Mouse (Mus musculus): ENCODE measurements around the gene Morc1.

Gene Morc1

DNA sequence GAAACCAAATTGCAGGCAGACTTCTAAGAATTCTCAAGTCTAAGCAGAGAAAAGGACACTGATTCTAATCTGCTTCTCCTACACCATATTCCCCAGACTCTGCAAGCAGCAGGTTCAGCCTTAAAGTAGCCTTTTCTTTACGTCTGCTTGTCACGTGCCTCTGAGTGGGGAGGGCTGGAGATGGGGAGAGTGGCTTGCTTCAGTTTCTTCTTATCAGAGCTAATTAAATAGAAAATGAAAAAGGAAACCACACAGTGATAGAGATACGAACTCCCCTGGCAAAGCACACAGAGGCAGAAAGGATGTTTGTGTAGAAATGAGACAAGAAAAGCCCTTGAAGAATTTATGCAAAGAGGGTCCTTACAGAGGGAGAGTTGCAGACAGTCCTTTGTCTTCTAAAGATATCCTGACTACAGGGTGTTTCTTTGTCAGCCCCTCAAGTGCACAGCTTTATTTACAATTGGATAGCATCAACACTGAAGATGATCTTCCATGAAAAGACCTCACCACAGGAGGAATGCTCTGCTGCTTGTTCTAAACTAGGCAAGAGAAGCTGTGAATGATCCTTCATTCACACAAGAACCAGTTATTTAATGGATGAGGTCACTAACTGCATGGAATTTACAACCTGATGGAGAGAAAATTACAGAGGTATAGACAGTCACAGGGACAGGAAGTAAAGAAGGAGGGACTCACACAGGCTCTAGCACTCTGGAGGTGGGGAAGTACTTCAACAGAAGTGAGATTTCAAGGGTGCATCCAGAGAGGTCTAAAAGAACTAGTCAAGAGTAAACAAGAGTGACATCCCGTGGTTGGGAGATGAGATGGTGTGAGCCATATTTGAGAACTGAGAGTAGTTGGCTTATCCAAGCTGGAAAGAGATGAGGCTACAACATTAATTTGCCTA, 44.1 kb downstream of the Morc1 start:
- DNase-seq (ENCODE audit: low read depth, low spot score): peak; percentile 31

DNA sequence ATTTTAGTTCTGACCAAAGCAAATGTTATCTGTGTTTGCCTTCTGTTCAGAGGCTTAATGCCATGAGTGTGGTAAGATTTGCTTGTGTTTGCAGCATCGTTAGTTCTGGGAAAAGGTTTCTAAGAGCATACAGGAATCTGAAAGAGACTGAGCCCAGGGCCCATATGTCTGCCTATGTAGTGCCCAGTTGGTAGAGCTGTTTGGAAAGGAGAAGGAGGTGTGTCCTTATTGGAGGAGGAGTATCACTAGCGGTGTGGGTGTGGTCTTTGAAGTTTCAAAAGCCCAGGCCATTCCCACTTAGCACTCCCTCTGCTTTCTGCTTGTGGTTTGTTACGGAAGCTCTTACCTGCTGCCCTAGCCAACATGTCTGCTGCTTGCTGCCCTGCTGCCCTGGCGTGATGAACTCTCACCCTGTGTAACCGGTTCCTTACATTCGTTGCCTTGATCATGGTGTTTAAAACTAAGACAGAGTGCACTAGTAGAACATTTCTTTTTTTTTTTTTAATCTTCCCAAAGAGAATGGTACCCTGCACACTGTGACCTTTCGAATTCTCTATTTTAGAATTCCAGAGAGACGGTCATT, 48.3 kb downstream of the Morc1 start:
- no peak for DNase-seq (ENCODE audit: low read depth, low spot score)

- no peak for DNase-seq (ENCODE audit: low read depth, low spot score)
Measured at GRCm38 (mm10) chr16:48516776-48517499, 85.9 kb downstream of the Morc1 start.

GRCm38 (mm10) chr16:48519569-48519968, 88.5 kb downstream of the Morc1 start:
- DNase-seq (ENCODE audit: low read depth, low spot score): no peak

GRCm38 (mm10) chr16:48537108-48537507, 106.1 kb downstream of the Morc1 start:
- DNase-seq (ENCODE audit: low read depth, low spot score): no peak

- DNase-seq (ENCODE audit: low read depth, low spot score): no peak
Measured at GRCm38 (mm10) chr16:48562290-48563080, 131.4 kb downstream of the Morc1 start.

DNA sequence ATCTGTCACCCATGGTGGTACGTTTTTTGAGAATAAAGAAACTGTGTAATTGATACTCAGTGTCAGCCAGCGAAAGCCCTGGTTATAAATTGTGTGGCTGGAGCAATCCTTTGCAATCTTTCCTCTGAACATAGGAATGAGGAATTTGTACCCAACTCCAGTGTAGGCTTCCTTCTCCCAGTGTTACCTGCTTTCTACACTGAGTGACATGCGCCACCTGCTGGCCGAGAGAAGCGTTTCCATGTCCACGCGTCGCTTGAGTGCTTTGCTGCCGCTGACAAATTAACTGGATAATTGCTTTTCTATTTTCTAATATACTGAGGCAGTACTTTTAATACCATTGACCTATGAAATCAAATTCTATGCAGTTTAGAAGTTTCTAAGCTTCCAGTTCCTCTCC, 139.3 kb downstream of the Morc1 start:
- no peak for DNase-seq (ENCODE audit: low read depth, low spot score)

GRCm38 (mm10) chr16:48574072-48574471, 143.0 kb downstream of the Morc1 start:
- no peak for DNase-seq (ENCODE audit: low read depth, low spot score)

GRCm38 (mm10) chr16:48574499-48574898, 143.5 kb downstream of the Morc1 start:
- no peak for DNase-seq (ENCODE audit: low read depth, low spot score)

- no peak for DNase-seq (ENCODE audit: low read depth, low spot score)
Measured at GRCm38 (mm10) chr16:48585369-48585768, 154.3 kb downstream of the Morc1 start.

DNA sequence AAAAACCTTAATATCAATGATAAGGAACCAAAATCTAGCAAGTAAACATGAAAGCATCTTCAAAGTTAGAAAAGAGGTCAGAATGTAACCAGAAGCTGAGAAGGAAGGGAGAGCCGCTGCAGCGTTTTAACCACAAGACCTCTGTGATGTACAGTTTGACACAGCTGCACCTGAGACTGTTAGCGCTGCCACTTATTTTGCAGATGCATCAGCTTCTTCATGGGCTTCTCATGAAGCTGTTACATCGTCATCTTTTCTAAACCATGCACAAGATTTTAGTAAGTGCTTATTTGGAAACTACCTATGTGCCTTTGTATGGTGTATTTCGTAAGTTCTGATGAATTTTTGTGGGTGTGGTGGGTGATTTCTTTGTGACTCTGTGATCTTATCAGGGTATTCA, 163.4 kb downstream of the Morc1 start:
- DNase-seq (ENCODE audit: low read depth, low spot score): no peak

DNA sequence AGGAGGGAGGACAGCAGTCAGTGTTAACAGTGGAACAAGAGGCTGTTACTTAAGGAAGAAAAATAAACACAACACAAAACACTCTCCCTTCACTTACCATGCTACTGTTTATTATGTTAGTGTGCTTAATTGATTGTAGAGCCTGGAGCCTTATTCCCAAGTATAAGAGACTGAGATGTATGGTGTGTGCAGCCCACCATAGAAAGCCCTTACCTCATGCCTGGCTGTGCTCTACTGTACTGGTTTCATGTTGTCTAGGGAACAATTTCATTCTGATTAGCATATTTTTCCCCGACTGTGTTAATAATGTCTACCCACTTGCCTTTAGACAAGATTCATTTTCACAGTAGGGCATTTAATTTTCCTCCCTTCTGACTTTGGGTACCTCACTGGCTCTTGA, 164.2 kb downstream of the Morc1 start:
- DNase-seq (ENCODE audit: low read depth, low spot score): no peak

DNA sequence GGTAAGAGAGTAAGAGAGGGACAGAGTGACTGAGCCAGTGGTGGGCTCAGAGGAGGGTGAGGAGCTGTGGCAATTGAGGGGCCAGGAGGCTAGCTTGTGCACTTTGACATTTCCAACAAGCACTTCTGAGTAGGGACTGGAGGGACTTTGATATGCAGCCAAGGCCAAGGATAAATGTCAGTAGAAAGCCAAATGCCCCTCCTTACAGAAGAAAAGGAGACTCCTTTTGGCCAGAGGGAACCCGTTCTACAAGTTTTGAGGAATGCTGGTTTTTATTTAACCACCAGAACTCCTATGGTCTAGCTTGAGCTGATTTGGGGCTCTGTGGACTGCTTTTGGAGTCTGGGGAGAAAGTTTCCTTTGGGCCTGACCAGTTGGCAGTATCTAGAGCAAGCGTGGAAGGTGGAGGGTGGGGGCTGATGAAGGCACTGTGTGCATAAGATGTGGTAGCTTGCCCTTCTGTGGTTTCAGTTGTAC, 172.7 kb downstream of the Morc1 start:
- DNase-seq (ENCODE audit: low read depth, low spot score): no peak

DNA sequence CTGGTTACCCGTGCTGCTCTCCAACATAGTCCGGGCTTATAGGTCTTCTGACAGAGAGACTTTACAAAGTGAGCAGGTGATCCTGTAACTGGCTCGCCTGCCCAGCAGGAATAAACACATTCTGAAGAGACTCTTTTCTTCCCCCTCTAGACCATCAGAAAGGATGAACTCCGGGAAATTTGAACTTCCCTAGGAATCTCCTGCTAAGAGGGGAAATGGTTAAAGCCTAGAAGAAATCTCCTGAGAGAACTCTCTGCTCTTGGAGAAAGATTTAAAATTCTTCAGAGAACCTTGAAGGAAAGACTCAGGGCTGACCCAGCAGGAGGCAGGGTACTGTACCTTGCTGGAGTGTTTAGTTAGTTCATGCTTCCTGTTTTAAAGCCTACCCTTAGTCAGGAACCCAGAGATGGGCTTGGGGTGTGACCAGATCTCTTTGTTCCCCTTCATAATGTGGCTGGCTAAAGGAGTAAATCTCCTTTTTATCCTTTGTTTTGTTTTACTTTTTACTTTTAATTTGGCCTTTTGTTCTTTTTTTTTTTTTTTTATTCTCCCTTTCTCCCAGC, 175.5 kb downstream of the Morc1 start:
- no peak for DNase-seq (ENCODE audit: low read depth, low spot score)

DNA sequence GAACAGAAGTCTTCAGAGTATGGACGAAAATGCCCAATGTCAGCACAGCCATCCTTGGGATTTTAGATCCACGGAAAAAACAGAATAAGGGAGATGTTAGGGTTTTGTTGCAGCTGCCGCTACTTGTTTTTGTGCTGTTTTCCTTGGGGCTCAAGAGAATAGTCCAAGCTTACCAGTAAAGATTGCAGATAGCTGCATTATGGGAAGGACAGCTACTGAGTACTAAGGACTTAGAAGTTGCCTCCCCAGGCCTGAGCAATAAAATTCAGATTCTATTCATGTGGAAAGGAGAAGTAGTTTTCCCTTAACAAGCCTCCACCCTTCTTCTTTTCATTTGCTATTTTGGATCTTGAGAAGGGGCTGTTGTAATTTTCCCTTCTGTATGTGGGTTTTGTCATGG, 177.2 kb downstream of the Morc1 start:
- no peak for DNase-seq (ENCODE audit: low read depth, low spot score)

DNA sequence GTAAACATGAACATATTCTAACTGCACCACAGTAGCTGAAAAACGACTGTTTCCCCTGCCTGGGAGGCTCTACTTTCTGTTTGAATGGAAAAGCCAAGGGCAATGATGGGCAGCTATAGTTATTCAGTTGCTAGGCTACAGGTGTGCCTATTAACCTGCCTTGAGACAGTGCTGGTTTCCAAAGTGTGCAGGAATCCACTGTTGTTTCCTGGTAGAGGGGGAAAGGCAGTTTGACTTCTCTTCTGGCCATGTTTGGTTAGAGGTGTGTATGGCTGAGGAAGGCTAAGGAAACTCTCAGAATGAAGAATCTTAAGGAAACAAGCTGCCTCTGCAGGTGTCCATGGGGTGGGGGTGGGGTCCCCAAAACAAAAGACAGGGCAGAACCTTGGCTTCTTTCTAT, 179.8 kb downstream of the Morc1 start:
- DNase-seq (ENCODE audit: low read depth, low spot score): no peak

DNA sequence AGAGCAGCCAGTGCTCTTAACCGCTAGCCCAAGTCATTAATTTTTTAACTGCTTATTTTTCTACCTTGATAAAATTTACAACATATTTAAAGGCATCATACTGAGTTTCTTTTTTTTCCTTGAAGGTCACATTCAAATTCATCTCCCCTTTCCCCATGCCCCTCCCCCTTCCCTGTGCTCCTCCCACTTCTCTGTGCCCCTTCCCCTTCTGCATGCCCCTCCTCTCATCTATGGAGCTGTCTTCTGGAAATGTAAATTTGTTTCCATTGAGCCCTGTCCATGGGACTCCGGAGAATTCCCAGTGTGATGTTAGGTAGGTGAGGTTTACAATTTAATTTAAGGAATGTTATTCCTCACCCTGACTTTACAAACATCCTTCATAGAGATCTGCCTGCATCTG, 180.4 kb downstream of the Morc1 start:
- DNase-seq (ENCODE audit: low read depth, low spot score): no peak

DNA sequence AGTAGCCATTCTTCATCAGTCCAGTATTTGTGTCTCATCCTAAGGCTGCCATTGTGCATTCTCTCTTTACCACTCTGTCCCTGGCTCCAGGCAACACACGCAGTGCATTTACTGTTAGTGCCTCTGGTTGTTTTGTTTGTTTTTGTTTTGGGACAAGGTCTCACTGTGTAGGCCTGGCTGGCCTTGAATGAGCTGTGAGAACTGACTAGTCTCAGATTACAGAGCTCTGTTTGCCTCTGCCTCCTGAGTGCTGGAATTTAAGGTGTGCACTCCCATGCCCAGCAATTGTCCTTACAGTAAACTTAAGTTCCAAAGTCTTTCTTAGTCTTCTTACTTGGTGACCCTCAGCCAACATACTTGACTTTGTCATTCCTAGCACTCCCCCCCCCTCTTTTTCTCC, 182.7 kb downstream of the Morc1 start:
- no peak for DNase-seq (ENCODE audit: low read depth, low spot score)

DNA sequence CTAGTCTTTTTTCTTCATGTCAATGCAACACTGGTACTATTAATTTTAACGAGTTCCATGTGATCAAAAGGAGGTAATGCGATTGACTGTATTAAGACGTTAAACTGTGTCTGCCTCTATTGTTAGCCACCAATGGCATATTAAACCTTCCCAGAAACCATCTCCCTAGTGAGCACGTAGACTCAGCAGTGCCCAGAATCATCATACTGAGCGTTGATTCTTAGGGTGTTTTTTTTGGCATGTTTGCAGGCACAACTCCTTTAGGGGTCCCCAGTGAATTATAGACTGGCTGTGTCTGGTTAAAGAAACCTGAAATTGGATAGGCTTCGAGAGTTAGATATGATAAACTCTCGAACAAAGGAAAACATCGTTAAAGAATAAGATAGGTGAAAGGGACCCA, 189.5 kb downstream of the Morc1 start:
- DNase-seq (ENCODE audit: low read depth, low spot score): no peak

DNA sequence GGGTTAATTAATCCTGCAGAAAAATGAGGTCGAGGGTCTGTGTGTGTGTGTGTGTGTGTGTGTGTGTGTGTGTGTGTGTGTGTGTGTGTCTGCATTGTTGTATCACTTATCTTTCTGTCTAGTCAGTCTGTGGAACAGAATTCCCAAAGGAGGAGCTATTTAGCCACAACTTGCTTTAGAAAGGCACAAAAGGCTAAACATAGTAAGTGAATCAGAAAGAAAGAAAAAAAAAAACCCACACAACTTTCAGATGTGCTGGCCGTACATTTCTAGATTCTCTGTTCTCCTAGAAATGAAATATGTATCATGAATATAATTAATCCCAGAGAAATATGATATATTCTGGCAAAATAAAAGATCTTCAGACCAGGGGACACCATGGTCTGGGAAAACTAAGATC, 190.0 kb downstream of the Morc1 start:
- no peak for DNase-seq (ENCODE audit: low read depth, low spot score)

DNA sequence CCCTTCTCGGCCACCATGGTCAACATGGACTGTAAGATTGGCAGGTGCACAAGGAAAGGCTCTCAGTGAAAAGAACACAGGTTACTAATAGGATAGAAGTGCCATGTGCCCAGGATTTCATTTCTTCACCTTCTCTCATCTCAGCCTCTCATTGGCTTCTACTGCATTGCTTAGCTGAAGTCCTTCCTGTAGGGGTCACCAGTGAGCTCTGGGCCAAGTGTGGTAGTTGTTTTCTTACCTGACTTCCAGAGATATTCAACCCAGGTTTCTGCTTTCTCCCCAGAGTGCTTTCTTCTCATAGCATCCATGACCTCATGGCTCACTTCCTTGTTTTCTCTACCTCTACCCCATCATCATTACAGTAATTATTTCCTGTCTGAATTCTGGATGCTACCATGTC, 192.4 kb downstream of the Morc1 start:
- DNase-seq (ENCODE audit: low read depth, low spot score): no peak
